Mouse (Mus musculus) embryonic facial prominence, embryonic 12.5 days (tissue): Measurements from ENCODE around the gene Syn3. TPM values are rescaled to one million over a fixed set of nuclear protein-coding genes. Genes with fewer than 3 reads are reported as not detected.

Experiments used
- ATAC-seq: fragments of 200-750 bp; cut with Nextera tagmentation; 2 replicates; pipeline ENCODE4 v1.8.0; 2017; ENCODE audit not compliant: insufficient number of reproducible peaks, insufficient read depth, low FRiP score, low TSS enrichment
- H3K27ac ChIP-seq: fragments of 300-500 bp; sonication (generic); 2 replicates; pipeline ENCODE4 v1.5.1; 2016; ENCODE audit warnings: mild to moderate bottlenecking
- H3K27me3 ChIP-seq: fragments of 300-500 bp; sonication (generic); 2 replicates; pipeline ENCODE4 v1.6.1; 2016; ENCODE audit warnings: mild to moderate bottlenecking, moderate library complexity
- H3K36me3 ChIP-seq: fragments of 300-500 bp; sonication (generic); 2 replicates; pipeline ENCODE4 v1.6.1; 2016; ENCODE audit warnings: mild to moderate bottlenecking
- H3K4me1 ChIP-seq: fragments of 300-500 bp; sonication (generic); 2 replicates; pipeline ENCODE4 v1.6.1; 2016
- H3K4me2 ChIP-seq: fragments of 300-500 bp; sonication (generic); replicated peaks from 2 replicates; pipeline ENCODE4 v1.6.1; 2016; ENCODE audit warnings: mild to moderate bottlenecking, moderate library complexity
- H3K4me3 ChIP-seq: fragments of 300-500 bp; sonication (generic); 2 replicates; pipeline ENCODE4 v1.5.1; 2016; ENCODE audit warnings: mild to moderate bottlenecking
- H3K9ac ChIP-seq: fragments of 300-500 bp; sonication (generic); 2 replicates; pipeline ENCODE4 v1.6.1; 2016; ENCODE audit warnings: mild to moderate bottlenecking, moderate library complexity
- H3K9me3 ChIP-seq: fragments of 300-500 bp; sonication (generic); 2 replicates; pipeline ENCODE4 v1.6.1; 2016; ENCODE audit warnings: mild to moderate bottlenecking, moderate library complexity
- WGBS: fragments of 180-500 bp; shearing (Covaris S2); methylation state at CpG from one replicate; pipeline ENCODE4 v1.1.7; 2016; 5-methylcytosine and 5-hydroxymethylcytosine counted together
- polyA plus RNA-seq: library from polyadenylated mRNA; unstranded; fragments of >200 nt; fragmentation: Nextera tagmentation; extraction: Ambion mirVana; gene quantifications from 2 replicates; pipeline ENCODE4 v1.2.1, GENCODE M21; 2016

Gene Syn3
- polyA plus RNA-seq, 1 experiment from 2014 or later = 4.0 TPM

GRCm38 (mm10) chr10:86358307-86358975 lies 140.3 kb downstream of the Syn3 start:
- Histone ChIP-seq H3K9me3 (no peaks in the 10 kb centered on the region), H3K36me3 (no peaks in the 10 kb centered on the region), H3K27me3 (no peaks in the 10 kb centered on the region), H3K4me3 (no peak overlapping the region), H3K4me1 (peaks cover 12% of the 10 kb centered on the region; the same call in 1 of the 2 replicates), H3K9ac (no peak overlapping the region), H3K27ac (no peak overlapping the region), H3K4me2 (no peak overlapping the region)
- ATAC-seq = no peak
- WGBS = 88% methylated on average over 7 of the region's 7 CpGs

DNA sequence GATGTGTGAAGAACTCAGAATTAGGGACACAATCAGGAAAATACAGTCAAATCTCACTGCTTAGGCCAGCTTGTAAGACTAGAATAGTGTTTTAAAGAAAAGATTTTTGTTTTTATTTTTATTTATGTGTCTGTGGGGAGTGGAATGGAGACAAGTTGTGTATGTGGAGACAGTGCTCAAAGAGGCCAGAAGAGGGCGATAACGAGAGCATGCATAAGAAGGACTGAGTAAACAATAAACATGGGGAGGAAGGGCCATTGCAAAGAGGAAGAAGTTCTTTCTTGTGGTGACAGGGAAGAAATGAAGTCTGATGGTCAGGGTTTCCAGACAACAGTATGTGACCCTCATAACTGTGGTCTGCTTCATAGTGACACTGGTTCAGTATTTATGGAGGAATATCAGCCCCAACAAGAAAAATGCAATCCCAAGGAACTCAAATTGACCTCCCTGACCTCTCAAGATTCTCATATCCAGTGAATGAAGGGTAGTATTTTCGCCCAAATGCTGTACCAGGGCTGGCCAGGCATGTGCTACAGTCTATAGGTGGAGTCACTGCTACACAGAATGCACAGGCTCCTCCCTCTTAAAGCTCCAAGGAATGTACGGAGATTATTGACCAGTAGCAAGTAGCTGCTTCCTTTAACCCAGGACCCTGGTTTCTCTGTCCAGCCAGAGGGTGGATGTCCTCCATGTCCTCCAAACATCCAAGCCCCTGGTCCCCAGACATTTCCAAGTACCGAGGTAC lies 141.7 kb downstream of the Syn3 start:
- H3K9me3 ChIP-seq = no peaks in the 10 kb centered on the region
- no peak overlapping the region for H3K4me2 ChIP-seq
- no peaks in the 10 kb centered on the region for H3K27me3 ChIP-seq
- H3K4me1 ChIP-seq = peaks cover 12% of the 10 kb centered on the region; the same call in 1 of the 2 replicates
- no peak overlapping the region for H3K9ac ChIP-seq
- H3K36me3 ChIP-seq = no peaks in the 10 kb centered on the region
- no peak overlapping the region for H3K27ac ChIP-seq
- no peak for ATAC-seq
- H3K4me3 ChIP-seq = no peak overlapping the region
- WGBS = 54% methylated on average over 5 of the region's 5 CpGs

- no peak overlapping the region for H3K9ac ChIP-seq
- H3K4me1 ChIP-seq = no peaks in the 10 kb centered on the region
- 0 out of 2 replicates have a peak, but pooled peaks cover 8% of the 10 kb centered on the region for H3K36me3 ChIP-seq
- H3K27ac ChIP-seq = no peak overlapping the region
- H3K27me3 ChIP-seq = no peaks in the 10 kb centered on the region
- H3K9me3 ChIP-seq = no peaks in the 10 kb centered on the region
- H3K4me2 ChIP-seq = no peak overlapping the region
- ATAC-seq = no peak
- H3K4me3 ChIP-seq = no peak overlapping the region
- 89% methylated on average over 3 of the region's 3 CpGs for WGBS
Observed at GRCm38 (mm10) chr10:86352521-86352920, 146.2 kb downstream of the Syn3 start.

DNA sequence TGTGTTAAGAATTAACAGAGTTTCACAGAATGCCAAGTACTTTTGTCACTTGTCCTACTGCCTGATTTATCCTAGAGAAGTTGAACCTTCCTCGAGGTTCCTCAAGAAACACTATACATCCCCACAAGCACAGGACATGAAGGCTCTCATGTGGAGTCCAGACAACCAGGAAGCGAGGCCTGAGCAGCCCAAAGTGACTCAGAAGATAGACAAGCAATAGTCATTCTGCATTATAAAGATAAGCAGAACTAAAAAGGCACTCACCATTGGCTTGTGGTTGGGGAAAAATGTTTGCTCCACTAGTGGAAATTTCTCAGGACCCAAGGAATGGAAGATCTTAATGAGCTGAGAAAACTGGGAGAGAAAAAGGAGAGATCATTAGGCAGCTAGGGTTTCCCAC lies 147.4 kb downstream of the Syn3 start:
- ATAC-seq = no peak
- no peaks in the 10 kb centered on the region for H3K9me3 ChIP-seq
- H3K9ac ChIP-seq = no peak overlapping the region
- H3K4me2 ChIP-seq = no peak overlapping the region
- WGBS = 86% methylated on average over 2 of the region's 2 CpGs
- no peak overlapping the region for H3K4me3 ChIP-seq
- H3K36me3 ChIP-seq = 0 out of 2 replicates have a peak, but pooled peaks cover 10% of the 10 kb centered on the region
- H3K27ac ChIP-seq = no peak overlapping the region
- H3K27me3 ChIP-seq = no peaks in the 10 kb centered on the region
- no peaks in the 10 kb centered on the region for H3K4me1 ChIP-seq

DNA sequence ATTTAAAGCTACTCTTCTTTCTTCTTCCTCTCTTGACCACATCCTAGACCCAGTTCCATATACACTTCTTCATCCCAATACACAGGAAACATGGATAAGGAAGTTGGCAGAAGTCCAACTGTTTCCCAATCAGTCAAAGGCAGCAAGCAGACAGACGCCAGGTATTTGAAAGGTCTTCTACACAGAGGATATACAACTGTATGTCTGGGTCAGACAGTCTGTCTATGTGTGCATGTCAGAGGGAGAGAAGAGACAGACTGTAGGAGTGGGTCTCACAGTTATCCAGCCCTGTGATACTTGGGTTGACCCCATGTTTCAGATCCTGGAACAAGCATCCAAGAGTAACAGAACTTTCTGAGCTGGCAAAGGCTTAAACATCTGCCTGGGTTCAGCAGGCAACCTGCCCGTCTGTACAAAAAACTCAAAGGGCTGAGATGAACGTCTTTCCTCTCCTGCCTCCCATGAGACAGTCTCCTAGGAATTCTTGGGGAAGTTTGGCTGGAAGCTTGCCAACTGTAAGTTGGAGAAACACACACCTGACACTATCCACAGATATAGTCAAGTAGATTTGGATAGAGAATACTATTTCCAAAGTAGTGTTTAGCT lies 152.4 kb downstream of the Syn3 start:
- peaks cover 27% of the 10 kb centered on the region for H3K36me3 ChIP-seq
- H3K4me3 ChIP-seq = no peak overlapping the region
- H3K27ac ChIP-seq = no peak overlapping the region
- WGBS = 58% methylated on average over 3 of the region's 3 CpGs
- H3K9ac ChIP-seq = no peak overlapping the region
- H3K4me1 ChIP-seq = peaks cover 9% of the 10 kb centered on the region; the same call in 1 of the 2 replicates
- H3K4me2 ChIP-seq = no peak overlapping the region
- no peak for ATAC-seq
- H3K27me3 ChIP-seq = no peaks in the 10 kb centered on the region
- no peaks in the 10 kb centered on the region for H3K9me3 ChIP-seq

- Histone ChIP-seq H3K4me3 (no peak overlapping the region), H3K9me3 (no peaks in the 10 kb centered on the region), H3K4me2 (no peak overlapping the region), H3K27me3 (no peaks in the 10 kb centered on the region), H3K27ac (no peak overlapping the region), H3K36me3 (peaks cover 27% of the 10 kb centered on the region), H3K9ac (no peak overlapping the region), H3K4me1 (peaks cover 12% of the 10 kb centered on the region; the same call in 1 of the 2 replicates)
- no peak for ATAC-seq
- WGBS = 90% methylated on average over 9 of the region's 9 CpGs
Observed at GRCm38 (mm10) chr10:86345645-86346044, 153.1 kb downstream of the Syn3 start.

GRCm38 (mm10) chr10:86344654-86345053 lies 154.0 kb downstream of the Syn3 start:
- H3K4me3 ChIP-seq = no peak overlapping the region
- ATAC-seq = no peak
- WGBS = 74% methylated on average over 6 of the region's 6 CpGs
- H3K27me3 ChIP-seq = no peaks in the 10 kb centered on the region
- peaks cover 25% of the 10 kb centered on the region for H3K36me3 ChIP-seq
- no peaks in the 10 kb centered on the region for H3K9me3 ChIP-seq
- no peak overlapping the region for H3K27ac ChIP-seq
- no peak overlapping the region for H3K4me2 ChIP-seq
- H3K9ac ChIP-seq = no peak overlapping the region
- H3K4me1 ChIP-seq = peaks cover 19% of the 10 kb centered on the region

DNA sequence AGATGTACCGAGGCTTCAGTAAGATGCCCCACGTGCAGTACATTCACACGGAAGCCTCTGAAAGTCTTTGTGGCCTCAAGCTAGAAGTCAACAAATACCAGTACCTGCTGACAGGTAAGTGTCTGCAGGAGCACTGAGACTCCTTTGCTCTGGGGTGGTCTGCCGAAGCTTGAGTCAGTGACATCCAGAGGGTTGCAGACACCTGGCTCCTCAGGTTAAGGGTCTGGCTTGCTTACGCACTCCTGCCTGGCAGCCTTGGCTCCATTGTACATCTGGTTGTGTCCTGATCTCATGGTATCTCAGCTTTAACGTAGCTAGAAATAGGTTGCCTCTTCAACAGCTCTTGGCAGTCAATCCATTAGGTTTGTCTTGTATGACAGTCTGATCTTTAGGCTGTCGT lies 154.8 kb downstream of the Syn3 start:
- peaks cover 24% of the 10 kb centered on the region for H3K36me3 ChIP-seq
- H3K9ac ChIP-seq = no peak overlapping the region
- no peak overlapping the region for H3K4me3 ChIP-seq
- ATAC-seq = no peak
- H3K4me2 ChIP-seq = no peak overlapping the region
- H3K9me3 ChIP-seq = no peaks in the 10 kb centered on the region
- no peak overlapping the region for H3K27ac ChIP-seq
- WGBS = 85% methylated on average over 7 of the region's 7 CpGs
- peaks cover 23% of the 10 kb centered on the region for H3K4me1 ChIP-seq
- H3K27me3 ChIP-seq = no peaks in the 10 kb centered on the region

GRCm38 (mm10) chr10:86343362-86343761 lies 155.3 kb downstream of the Syn3 start:
- no peak for ATAC-seq
- Histone ChIP-seq H3K9ac (no peak overlapping the region), H3K36me3 (peaks cover 24% of the 10 kb centered on the region), H3K4me2 (no peak overlapping the region), H3K9me3 (no peaks in the 10 kb centered on the region), H3K4me1 (peaks cover 23% of the 10 kb centered on the region), H3K27me3 (no peaks in the 10 kb centered on the region), H3K4me3 (no peak overlapping the region), H3K27ac (no peak overlapping the region)
- WGBS = 93% methylated on average over 6 of the region's 6 CpGs

GRCm38 (mm10) chr10:86342713-86343112 lies 156.0 kb downstream of the Syn3 start:
- H3K4me3 ChIP-seq = no peak overlapping the region
- no peak overlapping the region for H3K27ac ChIP-seq
- H3K36me3 ChIP-seq = peaks cover 21% of the 10 kb centered on the region
- WGBS = 80% methylated on average over 7 of the region's 7 CpGs
- H3K9ac ChIP-seq = no peak overlapping the region
- H3K9me3 ChIP-seq = no peaks in the 10 kb centered on the region
- no peak for ATAC-seq
- H3K4me1 ChIP-seq = peaks cover 27% of the 10 kb centered on the region
- H3K27me3 ChIP-seq = no peaks in the 10 kb centered on the region
- no peak overlapping the region for H3K4me2 ChIP-seq

DNA sequence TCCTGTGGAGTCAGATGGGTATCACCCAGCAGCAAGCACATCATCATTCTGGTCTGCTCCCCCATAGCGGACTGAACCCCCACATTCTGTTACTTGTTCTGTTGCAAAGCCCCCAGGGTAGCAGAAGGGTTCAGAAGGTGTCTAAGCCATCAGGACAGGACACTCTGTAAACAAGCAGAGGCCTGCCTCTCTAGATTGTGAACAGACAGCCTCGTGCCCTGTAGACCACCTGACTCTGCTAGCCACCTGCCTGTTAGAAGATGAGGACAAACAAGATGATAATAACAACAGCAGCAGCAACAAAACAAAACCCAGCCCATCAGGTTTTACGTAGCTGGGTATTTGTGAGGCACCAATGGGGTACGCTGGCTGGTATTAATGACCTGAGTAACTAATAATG lies 156.5 kb downstream of the Syn3 start:
- WGBS = 64% methylated on average over 4 of the region's 4 CpGs
- Histone ChIP-seq H3K4me2 (no peak overlapping the region), H3K9ac (no peak overlapping the region), H3K9me3 (no peaks in the 10 kb centered on the region), H3K4me3 (no peak overlapping the region), H3K36me3 (peaks cover 17% of the 10 kb centered on the region), H3K27me3 (no peaks in the 10 kb centered on the region), H3K27ac (no peak overlapping the region), H3K4me1 (peaks cover 32% of the 10 kb centered on the region)
- ATAC-seq = no peak

DNA sequence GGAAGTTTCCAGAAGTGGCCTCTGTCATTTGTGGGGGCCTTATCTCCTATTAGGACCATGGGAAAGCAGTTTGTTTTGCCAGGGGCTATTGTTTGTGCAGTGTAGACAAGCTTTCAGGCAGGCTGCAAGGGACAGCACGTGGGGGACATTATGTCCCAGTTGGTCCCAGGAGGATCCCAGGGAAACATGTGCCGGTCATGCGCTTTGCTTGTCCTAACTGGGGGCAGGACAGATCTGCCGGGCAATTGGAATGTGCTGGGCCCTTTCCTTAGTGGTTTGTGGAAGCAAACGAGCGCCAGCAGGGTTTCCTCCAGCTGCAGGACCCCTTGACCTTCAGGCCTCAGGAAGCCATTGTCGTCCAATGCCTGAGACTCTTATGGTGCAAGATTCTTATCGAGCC lies 157.1 kb downstream of the Syn3 start:
- 22% methylated on average over 8 of the region's 8 CpGs for WGBS
- Histone ChIP-seq H3K4me3 (no peak overlapping the region), H3K27me3 (no peaks in the 10 kb centered on the region), H3K9ac (no peak overlapping the region), H3K27ac (no peak overlapping the region), H3K9me3 (no peaks in the 10 kb centered on the region), H3K36me3 (peaks cover 17% of the 10 kb centered on the region), H3K4me2 (no peak overlapping the region), H3K4me1 (peaks cover 35% of the 10 kb centered on the region)
- no peak for ATAC-seq
